Mouse (Mus musculus) ovary, postnatal 36 days (tissue): Measurements from ENCODE around the gene Fto.

ENCODE experiments used
- DNase-seq: peaks from one replicate; pipeline ENCODE4 v3.0.0; 2022; ENCODE audit warnings: low spot score, mixed read lengths

Gene Fto

GRCm38 (mm10) chr8:91669461-91670071 lies 356.2 kb downstream of the Fto start:
- DNase-seq = no peak

DNA sequence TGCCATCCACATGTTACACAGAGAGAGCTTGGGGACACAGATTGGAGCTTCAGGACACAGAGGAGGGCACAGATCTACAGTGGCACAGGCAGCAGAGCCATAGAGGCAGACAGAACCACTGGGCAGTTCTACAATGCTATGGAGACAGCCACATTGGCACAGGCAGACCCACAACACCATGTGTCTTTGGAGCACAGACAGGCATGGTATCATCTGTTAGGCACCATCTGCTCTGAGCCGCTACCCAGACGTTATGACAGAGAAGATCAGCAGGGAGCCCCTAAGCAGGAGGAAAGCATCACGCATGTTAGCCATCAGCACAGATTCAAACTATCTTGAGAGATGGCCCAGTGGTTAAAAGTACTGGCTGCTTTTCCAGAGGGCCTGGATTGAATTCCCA lies 363.6 kb downstream of the Fto start:
- DNase-seq = no peak

DNA sequence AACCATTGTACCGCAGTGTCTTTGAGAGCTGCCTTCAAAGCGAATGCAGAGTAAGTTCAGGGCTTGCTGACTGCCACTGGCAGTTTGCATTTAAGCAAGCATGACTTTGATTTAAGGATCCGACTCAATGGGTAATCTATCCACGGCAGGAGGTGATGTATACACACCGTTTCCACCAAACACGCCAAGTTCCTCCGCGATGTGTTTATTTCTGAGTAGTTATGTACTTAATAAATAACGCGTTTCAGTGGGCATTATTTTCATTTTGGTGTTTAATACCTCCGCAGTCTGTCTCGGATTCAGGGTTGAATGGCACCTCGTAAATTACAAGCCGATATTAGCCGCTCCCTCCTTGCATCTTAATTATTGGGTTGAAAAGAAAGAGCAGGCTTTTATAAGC lies 366.1 kb downstream of the Fto start:
- DNase-seq = no peak

DNA sequence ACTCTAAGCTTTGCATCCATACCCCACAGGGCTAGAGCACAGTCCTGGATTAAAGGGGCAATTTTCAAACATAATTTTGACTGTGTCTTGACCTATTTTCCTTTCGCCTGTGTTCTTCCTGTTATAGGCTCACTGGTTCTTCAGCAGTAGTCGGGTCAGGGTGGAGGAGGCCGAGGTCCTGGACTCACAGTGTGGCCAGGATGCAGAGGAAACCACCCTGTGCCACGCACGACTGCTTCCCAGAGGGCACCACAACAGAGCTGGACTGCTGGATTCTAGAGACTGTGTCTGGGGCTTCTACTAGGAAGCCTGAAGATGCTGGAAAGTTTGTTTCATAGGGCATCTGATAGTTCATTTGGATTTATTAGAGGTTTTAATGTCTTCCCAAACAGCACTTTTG lies 366.8 kb downstream of the Fto start:
- DNase-seq = no peak

DNA sequence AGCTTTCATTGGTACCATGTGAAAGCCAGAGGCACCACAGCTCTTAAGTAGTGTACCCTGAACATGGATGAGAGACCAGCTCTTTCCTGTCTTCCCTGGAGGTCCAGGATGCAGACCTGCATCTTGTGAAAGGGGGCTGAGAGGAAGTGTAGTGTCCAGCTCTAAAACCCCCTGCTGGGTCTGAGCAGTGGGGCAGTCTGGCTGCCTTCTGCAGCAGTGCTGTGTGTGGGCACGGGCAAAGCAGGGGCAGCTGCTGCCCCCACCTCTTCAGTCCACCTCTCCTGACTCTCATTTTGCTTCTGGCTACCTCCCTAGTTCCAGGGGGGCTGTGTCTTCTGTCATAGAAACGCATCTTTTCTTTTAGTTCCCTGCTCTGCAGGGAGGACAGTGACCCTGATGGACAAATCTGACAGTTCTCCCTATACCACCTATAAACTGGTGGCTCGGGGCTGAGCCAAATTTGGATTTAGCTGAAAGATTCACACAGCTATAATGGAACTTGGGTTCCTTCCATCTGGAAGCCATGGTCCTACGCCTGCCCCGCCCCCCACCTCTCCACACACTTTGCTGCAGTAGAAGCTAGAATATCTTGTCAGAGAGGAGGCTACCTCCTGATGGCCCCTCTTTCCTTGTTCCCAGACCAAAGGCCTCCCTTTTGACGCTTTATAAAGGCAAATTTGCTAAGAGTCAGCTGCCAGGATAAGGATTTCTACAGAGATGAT lies 371.4 kb downstream of the Fto start:
- no peak for DNase-seq

- no peak for DNase-seq
These were observed 372.1 kb downstream of the Fto start for GRCm38 (mm10) chr8:91685408-91685807.

GRCm38 (mm10) chr8:91692056-91692721 lies 378.9 kb downstream of the Fto start:
- DNase-seq = no peak

- DNase-seq = no peak
These were observed 393.2 kb downstream of the Fto start for GRCm38 (mm10) chr8:91706533-91706932.

DNA sequence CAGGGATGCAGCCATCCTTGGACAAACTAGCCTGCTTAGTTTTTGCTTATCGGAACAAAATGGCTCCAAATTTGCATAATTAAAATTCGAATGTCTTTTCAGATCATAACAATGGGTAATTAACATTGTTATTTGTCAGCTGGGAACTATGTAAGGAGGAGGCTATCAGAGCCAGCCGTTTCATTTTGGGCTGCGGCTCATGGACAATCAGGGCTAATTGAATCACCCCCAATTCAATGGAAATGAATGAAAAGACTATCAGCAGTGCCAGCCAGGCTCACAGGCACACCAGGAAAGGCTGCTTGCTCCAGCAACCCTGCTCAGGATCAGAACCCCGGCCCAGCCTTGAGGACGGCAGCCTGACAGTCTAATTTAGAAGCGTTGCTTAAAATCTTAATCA lies 395.3 kb downstream of the Fto start:
- no peak for DNase-seq

DNA sequence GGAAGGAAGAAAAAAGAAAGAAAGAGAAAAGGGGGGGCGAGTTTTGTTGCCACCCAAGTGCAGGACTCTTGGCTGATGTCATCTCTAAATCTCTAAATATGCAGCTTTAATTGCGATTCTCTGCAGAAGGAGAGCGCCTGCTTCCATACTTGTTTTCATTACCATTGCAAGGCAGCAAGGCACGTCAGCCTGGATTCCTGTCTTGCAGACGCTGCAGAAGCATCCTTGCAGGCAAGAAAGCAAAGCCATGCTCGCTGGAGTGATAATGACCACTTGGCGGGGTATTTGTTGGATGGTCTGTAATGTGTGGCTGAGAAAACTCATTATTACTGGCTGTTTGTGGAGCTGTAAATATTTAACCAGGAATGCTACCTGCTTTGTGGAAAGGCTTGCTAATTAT lies 396.4 kb downstream of the Fto start:
- DNase-seq = no peak

DNA sequence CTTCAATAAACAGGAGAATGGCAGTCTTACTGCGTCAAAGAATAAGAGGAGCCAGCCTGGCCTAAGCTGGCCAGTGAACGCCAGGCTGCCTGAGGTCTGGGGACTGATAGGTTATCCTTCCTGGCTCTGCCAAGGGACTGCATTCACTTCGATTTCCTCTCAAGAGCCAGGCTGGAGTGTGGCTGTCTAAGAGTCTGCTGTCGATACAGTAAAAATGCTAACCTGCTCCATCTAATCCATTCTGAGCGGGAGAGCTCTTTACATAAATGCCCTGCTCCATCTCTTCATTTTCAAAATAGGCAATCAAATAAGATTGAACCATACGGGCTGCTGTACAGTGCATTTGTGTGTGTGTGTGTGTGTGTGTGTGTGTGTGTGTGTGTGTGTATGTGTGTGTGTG lies 397.9 kb downstream of the Fto start:
- no peak for DNase-seq

GRCm38 (mm10) chr8:91711981-91712598 lies 398.8 kb downstream of the Fto start:
- no peak for DNase-seq

GRCm38 (mm10) chr8:91712731-91713569 lies 399.6 kb downstream of the Fto start:
- DNase-seq = peak; percentile 24

DNA sequence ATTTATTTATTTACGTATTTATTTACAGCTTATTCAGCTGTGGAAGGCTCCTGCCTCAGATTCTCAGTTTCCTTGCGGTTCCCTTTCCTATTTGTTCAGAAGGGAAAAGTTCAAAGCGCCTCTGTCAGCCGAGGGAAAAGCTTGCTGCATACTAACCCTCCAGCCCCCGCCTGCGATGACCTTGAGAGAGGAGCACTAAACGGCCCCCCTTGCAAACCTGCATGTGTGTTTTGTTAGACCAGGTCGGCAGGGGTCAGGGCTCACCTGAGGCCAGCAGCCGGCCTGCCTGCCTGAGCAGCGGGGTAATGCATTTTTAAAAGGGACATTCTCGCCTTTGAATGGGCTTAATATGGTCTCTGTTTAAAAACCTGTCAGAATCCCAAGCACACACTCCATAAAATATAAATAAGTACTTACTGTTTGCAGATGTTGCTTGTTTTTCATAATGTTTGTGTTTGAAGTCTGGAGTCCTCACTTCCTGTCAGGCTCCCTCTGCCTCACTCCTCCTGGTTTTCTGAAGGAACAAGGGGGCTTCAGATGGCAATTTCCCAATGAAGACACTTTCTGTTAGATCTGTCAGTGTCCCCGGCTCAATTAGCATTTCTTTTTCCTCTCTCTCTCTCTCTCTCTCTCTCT lies 400.5 kb downstream of the Fto start:
- no peak for DNase-seq

GRCm38 (mm10) chr8:91714733-91715132 lies 401.4 kb downstream of the Fto start:
- DNase-seq = no peak

GRCm38 (mm10) chr8:91715387-91716085 lies 402.2 kb downstream of the Fto start:
- no peak for DNase-seq
